Mouse (Mus musculus) limb, embryonic 14.5 days (tissue): Measurements from ENCODE around the gene Dcaf1. TPM values are rescaled to one million over a fixed set of nuclear protein-coding genes. Genes with fewer than 3 reads are reported as not detected.

Experiments
- ATAC-seq: fragments of 200-750 bp; cut with Nextera tagmentation; 2 replicates; pipeline ENCODE4 v1.8.0; 2017; ENCODE audit warnings: low read depth, moderate number of reproducible peaks, moderate TSS enrichment; ENCODE audit not compliant: low FRiP score
- DNase-seq: peaks from one replicate; pipeline ENCODE4 v3.0.0-alpha.2; 2015; ENCODE audit warnings: low spot score
- H3K27ac ChIP-seq: fragments of 300-500 bp; sonication (generic); replicated peaks from 2 replicates; pipeline ENCODE4 v1.5.1; 2014; ENCODE audit warnings: low read depth, mild to moderate bottlenecking, low read length, moderate library complexity, mixed read lengths
- H3K27me3 ChIP-seq: fragments of 300-500 bp; sonication (generic); 2 replicates; pipeline ENCODE4 v1.6.1; 2014; ENCODE audit warnings: low read length, mixed read lengths; ENCODE audit not compliant: control insufficient read depth, insufficient read depth
- H3K36me3 ChIP-seq: fragments of 300-500 bp; sonication (generic); 2 replicates; pipeline ENCODE4 v1.6.1; 2014; ENCODE audit warnings: mild to moderate bottlenecking, low read length, moderate library complexity, mixed read lengths; ENCODE audit not compliant: control insufficient read depth, insufficient read depth
- H3K4me1 ChIP-seq: fragments of 300-500 bp; sonication (generic); 2 replicates; pipeline ENCODE4 v1.6.1; 2014; ENCODE audit warnings: antibody characterized with exemption, low read length, mixed read lengths; ENCODE audit not compliant: control insufficient read depth, insufficient read depth
- H3K4me2 ChIP-seq: fragments of 300-500 bp; sonication (generic); replicated peaks from 2 replicates; pipeline ENCODE4 v1.6.1; 2014; ENCODE audit warnings: low read depth, mild to moderate bottlenecking, low read length, moderate library complexity; ENCODE audit not compliant: severe bottlenecking
- H3K4me3 ChIP-seq: fragments of 300-500 bp; sonication (generic); replicated peaks from 2 replicates; pipeline ENCODE4 v1.5.1; 2014; ENCODE audit warnings: low read length
- H3K9ac ChIP-seq: fragments of 300-500 bp; sonication (generic); 2 replicates; pipeline ENCODE4 v1.6.1; 2014; ENCODE audit warnings: mild to moderate bottlenecking, low read depth, low read length, moderate library complexity; ENCODE audit not compliant: severe bottlenecking
- H3K9me3 ChIP-seq: fragments of 300-500 bp; sonication (generic); 2 replicates; pipeline ENCODE4 v1.6.1; 2016; ENCODE audit warnings: low read length; ENCODE audit not compliant: control insufficient read depth
- POLR2A ChIP-seq: fragments of 200-500 bp; IDR thresholded peaks from 2 replicates; pipeline ENCODE4 v1.8.0; 2012; ENCODE audit warnings: inconsistent platforms, mild to moderate bottlenecking, moderate library complexity, borderline replicate concordance; ENCODE audit not compliant: insufficient read depth, insufficient read length; ENCODE audit errors: extremely low read depth
- WGBS: fragments of 180-500 bp; shearing (Covaris S2); extraction: QIAGEN DNeasy Blood & Tissue Kit; methylation state at CpG from one replicate; pipeline ENCODE4 v1.1.7; 2014; 5-methylcytosine and 5-hydroxymethylcytosine counted together
- polyA plus RNA-seq, 2 experiments: library from polyadenylated mRNA; depleted of rRNA in 1 of 2; stranded (reverse) in 1 of 2; unstranded in 1 of 2; fragments of >200 nt; fragmentation: Nextera tagmentation in 1 of 2; extraction: Ambion mirVana in 1 of 2; gene quantifications; 2 replicates each; pipeline versions ENCODE4 v1.2.1 to v1.2.3; 2012 to 2014

Gene Dcaf1
- polyA plus RNA-seq, 2 experiments, result 18.4 to 27.6 TPM

DNA sequence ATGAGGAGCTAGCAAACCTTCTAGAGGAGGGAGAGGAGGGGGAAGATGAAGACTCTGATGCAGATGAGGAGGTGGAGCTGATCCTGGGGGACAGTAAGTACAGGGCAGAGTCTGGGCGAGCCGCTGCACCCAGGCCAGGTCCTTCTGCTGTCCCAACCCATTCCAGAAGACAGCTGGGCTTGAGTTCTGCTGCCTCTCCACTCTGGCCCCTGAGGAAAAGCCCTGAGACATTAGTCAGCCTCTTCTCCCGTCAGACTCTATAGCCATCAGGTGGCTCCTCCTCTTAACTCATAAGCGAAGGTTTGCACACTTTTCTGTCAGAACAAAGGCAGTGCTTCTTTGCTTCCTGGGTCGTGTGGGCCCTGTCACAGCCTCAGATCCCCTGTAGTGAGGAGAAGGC is 52.5 kb downstream of the Dcaf1 start:
- Histone ChIP-seq H3K9me3 (no peaks in the 10 kb centered on the region), H3K4me1 (no peaks in the 10 kb centered on the region), H3K9ac (no peak overlapping the region), H3K27ac (no peak overlapping the region), H3K36me3 (peaks cover 74% of the 10 kb centered on the region), H3K27me3 (no peaks in the 10 kb centered on the region), H3K4me2 (no peak overlapping the region), H3K4me3 (no peak overlapping the region)
- no peak for ATAC-seq
- no peak for DNase-seq
- no peak for TF ChIP-seq POLR2A
- 88% methylated on average over 3 of the region's 5 CpGs for WGBS

DNA sequence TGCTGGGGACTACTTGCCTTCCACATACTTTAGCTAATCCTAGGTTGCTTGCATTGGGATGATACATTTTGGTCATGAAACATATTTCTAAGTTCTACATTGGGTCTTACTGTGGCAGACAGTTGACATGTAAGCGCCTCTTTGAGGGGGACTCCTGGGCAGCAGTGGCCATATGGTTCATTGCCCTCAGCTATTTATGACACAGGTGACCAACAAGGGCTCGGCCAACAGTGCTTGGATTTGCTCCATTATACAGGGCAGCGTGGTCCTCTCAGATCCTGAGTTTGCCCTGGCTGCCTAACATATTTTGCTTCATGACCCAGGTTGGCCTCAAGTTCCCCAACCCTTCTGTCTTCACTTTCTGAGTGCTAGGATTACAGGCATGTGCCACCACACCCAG is 55.0 kb downstream of the Dcaf1 start:
- no peak for ATAC-seq
- WGBS, result 80% methylated on average over 3 of the region's 3 CpGs
- no peaks in the 10 kb centered on the region for H3K9me3 ChIP-seq
- no peak overlapping the region for H3K4me2 ChIP-seq
- H3K27me3 ChIP-seq, result no peaks in the 10 kb centered on the region
- H3K4me3 ChIP-seq, result no peak overlapping the region
- no peak for DNase-seq
- peaks cover 80% of the 10 kb centered on the region for H3K36me3 ChIP-seq
- no peak overlapping the region for H3K9ac ChIP-seq
- H3K4me1 ChIP-seq, result no peaks in the 10 kb centered on the region
- no peak for TF ChIP-seq POLR2A
- H3K27ac ChIP-seq, result no peak overlapping the region

DNA sequence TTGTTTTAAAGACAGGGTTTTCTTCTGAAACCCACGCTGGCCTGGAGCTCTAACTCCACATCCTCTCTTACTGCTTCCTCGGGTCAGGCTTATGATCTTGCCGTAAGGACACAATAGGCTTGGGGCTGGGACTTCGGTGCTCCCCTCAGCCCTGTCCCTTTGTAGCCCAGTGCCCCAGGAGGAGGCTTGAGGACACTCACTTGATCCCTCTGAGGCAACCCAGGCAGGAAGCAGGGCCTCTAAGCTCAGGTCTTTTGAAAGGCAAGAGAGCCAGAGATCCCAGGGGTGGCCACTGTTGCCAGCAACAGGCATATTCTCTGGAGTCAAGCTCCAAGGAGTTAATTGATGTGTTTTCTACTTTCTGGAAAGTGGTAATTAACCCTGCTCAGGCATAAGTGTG is 57.8 kb downstream of the Dcaf1 start:
- H3K4me2 ChIP-seq, result no peak overlapping the region
- TF ChIP-seq POLR2A, result no peak
- H3K4me1 ChIP-seq, result peaks cover 11% of the 10 kb centered on the region
- peaks cover 86% of the 10 kb centered on the region for H3K36me3 ChIP-seq
- no peak overlapping the region for H3K27ac ChIP-seq
- no peaks in the 10 kb centered on the region for H3K9me3 ChIP-seq
- no peak overlapping the region for H3K4me3 ChIP-seq
- WGBS, result 76% methylated on average over 4 of the region's 4 CpGs
- no peak overlapping the region for H3K9ac ChIP-seq
- no peaks in the 10 kb centered on the region for H3K27me3 ChIP-seq
- ATAC-seq (no peak), DNase-seq (no peak)

DNA sequence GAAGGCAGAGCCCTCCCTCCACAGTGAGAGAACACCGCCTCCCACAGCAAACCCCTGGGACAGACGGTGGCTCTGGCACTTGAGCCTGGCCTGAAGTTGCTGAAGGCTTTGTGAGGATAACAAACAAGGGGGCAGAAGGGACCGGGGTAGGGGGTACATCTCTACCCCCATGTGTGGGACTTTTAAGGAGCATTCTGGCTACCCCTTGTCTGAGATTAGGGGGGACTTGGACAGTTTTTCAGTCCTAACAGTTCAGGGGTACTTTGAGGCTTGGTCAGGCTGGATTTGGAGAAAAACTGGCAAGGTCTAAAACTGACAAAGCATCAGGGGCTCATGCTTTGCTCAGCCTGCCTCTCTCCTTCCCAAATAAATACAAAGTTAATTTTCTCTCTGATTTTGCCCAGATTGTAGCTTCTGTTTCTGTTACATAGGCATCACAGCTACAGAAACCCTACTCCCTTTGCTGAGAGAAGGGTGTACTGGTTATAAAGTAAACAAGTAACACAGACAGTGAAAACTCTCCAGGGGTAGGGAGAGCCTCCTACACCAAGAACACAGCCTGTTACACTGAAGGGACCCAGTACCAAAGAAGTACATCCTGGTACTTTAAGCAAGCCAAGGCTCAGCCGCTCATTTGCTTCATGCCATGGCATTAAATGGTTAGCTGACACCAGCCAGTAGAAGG is 59.5 kb downstream of the Dcaf1 start:
- Histone ChIP-seq H3K4me2 (no peak overlapping the region), H3K9me3 (no peaks in the 10 kb centered on the region), H3K27me3 (no peaks in the 10 kb centered on the region), H3K36me3 (peaks cover 81% of the 10 kb centered on the region), H3K4me1 (peaks cover 23% of the 10 kb centered on the region), H3K27ac (no peak overlapping the region), H3K4me3 (no peak overlapping the region), H3K9ac (no peak overlapping the region)
- DNase-seq (no peak), ATAC-seq (no peak)
- TF ChIP-seq POLR2A, result no peak
- WGBS, result 62% methylated on average over 4 of the region's 4 CpGs

DNA sequence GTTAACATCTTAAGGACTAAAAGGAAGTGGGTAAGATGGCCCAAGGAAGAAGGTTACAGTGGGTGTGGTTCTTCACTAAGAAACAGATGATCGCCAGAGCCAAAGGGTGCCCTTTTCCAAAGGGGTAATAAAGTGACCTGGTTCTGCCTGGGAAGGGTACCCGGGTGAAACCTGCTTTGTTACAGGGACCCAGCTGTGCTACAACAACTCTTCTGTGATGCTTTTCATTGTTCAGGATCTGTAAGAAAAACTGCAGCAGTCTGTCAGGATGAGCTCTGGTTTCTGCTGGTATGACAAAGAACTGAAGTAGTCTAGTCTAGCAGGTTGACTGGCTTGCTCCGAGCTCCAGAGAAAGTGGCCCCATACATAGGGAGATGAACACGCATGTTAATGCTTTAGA is 60.5 kb downstream of the Dcaf1 start:
- no peak overlapping the region for H3K27ac ChIP-seq
- no peak for DNase-seq
- WGBS, result 72% methylated on average over 4 of the region's 4 CpGs

DNA sequence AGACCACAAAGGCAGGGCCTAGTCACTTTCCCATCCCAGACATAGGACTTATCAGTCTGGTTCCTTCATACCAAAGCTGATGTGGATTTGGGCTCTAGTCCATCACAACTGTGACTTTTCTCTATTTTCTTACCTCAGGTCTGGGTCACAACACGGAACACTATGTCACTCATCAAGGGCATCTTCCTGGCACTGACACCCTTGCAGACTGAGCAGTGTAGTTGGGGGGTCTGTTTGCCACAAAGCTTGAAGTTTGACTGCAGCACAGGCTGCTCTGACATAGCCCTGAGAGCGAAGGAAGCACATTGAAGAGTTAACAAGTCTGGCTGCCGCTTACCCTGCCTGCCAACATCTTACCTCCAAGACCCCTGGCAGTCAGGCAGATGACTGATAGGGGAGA is 61.4 kb downstream of the Dcaf1 start:
- ATAC-seq, result no peak
- Histone ChIP-seq H3K4me1 (peaks cover 23% of the 10 kb centered on the region), H3K9ac (0 out of 2 replicates have a peak overlapping the region, but pooled peaks have one; percentile 39)

More for the DNA sequence above, 60.5 kb downstream of the Dcaf1 start:
- Histone ChIP-seq H3K27me3 (no peaks in the 10 kb centered on the region), H3K4me3 (no peak overlapping the region), H3K4me2 (no peak overlapping the region), H3K9ac (no peak overlapping the region), H3K36me3 (peaks cover 74% of the 10 kb centered on the region), H3K9me3 (no peaks in the 10 kb centered on the region), H3K4me1 (peaks cover 23% of the 10 kb centered on the region)
- TF ChIP-seq POLR2A, result no peak
- no peak for ATAC-seq

More for the DNA sequence above, 61.4 kb downstream of the Dcaf1 start:
- no peak for DNase-seq
- H3K27ac ChIP-seq, result no peak overlapping the region
- H3K4me3 ChIP-seq, result no peak overlapping the region
- peak overlapping the region; percentile 13 for H3K4me2 ChIP-seq
- no peak for TF ChIP-seq POLR2A
- no peaks in the 10 kb centered on the region for H3K27me3 ChIP-seq
- H3K9me3 ChIP-seq, result no peaks in the 10 kb centered on the region
- peaks cover 70% of the 10 kb centered on the region for H3K36me3 ChIP-seq
- WGBS, result 81% methylated on average over 3 of the region's 3 CpGs
